Mouse (Mus musculus): ENCODE data around the gene Picalm. TPM values are rescaled to one million over a fixed set of nuclear protein-coding genes. Genes with fewer than 3 reads are reported as not detected.
"Not testable (repeated sequence)": the region's sequence is repeated elsewhere in the genome, so short reads cannot be mapped to it uniquely, and the experiment has no call there.

Picalm gene
- polyA plus RNA-seq, 1 experiment from 2014 or later: 43.6 TPM

DNA sequence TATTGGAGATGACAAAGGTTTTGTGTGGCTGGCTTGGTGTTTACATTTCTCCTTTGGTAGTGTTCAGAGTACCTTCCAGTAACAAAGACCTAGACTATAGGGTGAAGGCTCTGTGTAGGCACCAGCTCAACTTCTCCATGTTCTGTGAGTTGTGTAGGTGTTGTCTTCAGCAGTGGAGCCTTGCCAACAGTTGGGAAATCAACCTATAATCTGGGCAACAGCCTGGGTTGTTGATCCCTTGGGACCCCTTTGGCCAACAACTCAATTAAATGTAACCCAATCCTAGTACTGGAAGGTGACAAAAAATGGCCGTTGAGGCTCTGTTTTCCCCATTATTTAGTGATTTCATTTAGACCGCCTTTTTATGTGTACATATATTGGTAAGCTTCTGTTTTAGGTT, 80.1 kb downstream of the Picalm start:
- H3K4me2 ChIP-seq (ENCODE audit: low read depth, low read length): no peak overlapping the region
- H3K27me3 ChIP-seq (ENCODE audit: control insufficient read depth, insufficient read depth, low read depth, low read length): no peaks in the 10 kb centered on the region
- H3K27ac ChIP-seq (ENCODE audit: low read length): no peak overlapping the region
- peak; percentile 4; the same call in 1 of the 2 replicates for ATAC-seq (ENCODE audit: low read depth)
- H3K9ac ChIP-seq (ENCODE audit: low read depth, low read length): no peak overlapping the region
- no peaks in the 10 kb centered on the region; the same call in none of the 2 replicates for H3K4me1 ChIP-seq (ENCODE audit: control insufficient read depth, low read depth, low read length)
- H3K9me3 ChIP-seq (replicated peaks; ENCODE audit: control insufficient read depth, low read length): no peaks in the 10 kb centered on the region
- WGBS (ENCODE audit: insufficient replicate concordance): 84% methylated on average over 2 of the region's 2 CpGs
- H3K36me3 ChIP-seq (ENCODE audit: control insufficient read depth, insufficient read depth): peaks cover 41% of the 10 kb centered on the region
- H3K4me3 ChIP-seq (ENCODE audit: low read depth, low read length): no peak overlapping the region

DNA sequence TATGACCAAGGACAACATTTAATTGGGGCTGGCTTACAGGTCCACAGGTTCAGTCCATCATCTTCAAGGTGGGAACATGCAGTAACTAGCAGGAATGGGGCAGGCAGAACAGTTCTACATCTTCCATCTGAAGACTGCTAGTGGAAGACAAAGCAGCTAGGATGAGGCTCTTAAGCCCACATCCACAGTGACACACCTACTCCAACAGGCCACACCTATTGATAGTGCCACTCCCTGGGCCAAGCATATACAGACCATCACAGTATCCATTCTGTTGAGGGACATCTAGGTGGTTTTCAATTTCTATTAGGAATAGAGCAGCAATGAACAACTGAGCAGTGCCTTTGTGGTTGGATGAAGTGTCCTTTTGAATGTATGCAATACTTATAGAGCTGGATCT, 80.9 kb downstream of the Picalm start:
- ATAC-seq (ENCODE audit: low read depth): peak; percentile 52
- Histone ChIP-seq H3K4me1 (ENCODE audit: control insufficient read depth, low read depth, low read length) (no peaks in the 10 kb centered on the region; the same call in none of the 2 replicates), H3K9me3 (replicated peaks; ENCODE audit: control insufficient read depth, low read length) (no peaks in the 10 kb centered on the region), H3K27ac (ENCODE audit: low read length) (no peak overlapping the region), H3K4me2 (ENCODE audit: low read depth, low read length) (no peak overlapping the region), H3K27me3 (ENCODE audit: control insufficient read depth, insufficient read depth, low read depth, low read length) (no peaks in the 10 kb centered on the region), H3K36me3 (ENCODE audit: control insufficient read depth, insufficient read depth) (peaks cover 34% of the 10 kb centered on the region), H3K9ac (ENCODE audit: low read depth, low read length) (no peak overlapping the region), H3K4me3 (ENCODE audit: low read depth, low read length) (no peak overlapping the region)

DNA sequence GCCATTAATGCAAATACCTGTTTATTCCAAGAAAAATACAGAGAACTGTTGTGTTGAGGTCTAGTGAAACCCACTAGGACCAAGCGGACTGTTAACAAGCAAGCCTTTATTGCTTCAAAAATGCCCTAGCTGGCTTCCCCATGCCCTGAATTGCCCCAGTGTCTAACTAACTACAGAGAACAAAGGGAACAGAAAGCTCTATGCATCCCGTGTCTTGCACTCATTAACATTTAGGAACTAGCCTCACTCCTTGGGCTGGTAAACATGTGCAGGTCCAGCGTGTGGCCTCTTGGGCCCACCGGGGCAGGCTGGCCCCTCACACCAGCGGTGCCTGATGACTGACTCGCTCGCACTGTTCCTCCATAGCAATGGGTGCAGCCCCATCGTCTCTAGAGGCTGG, 86.5 kb downstream of the Picalm start:
- Histone ChIP-seq H3K9me3 (replicated peaks; ENCODE audit: control insufficient read depth, low read length) (no peaks in the 10 kb centered on the region), H3K27ac (ENCODE audit: low read length) (no peak overlapping the region), H3K27me3 (ENCODE audit: control insufficient read depth, insufficient read depth, low read depth, low read length) (no peaks in the 10 kb centered on the region), H3K4me3 (ENCODE audit: low read depth, low read length) (no peak overlapping the region), H3K36me3 (ENCODE audit: control insufficient read depth, insufficient read depth) (no peaks in the 10 kb centered on the region), H3K9ac (ENCODE audit: low read depth, low read length) (no peak overlapping the region), H3K4me1 (ENCODE audit: control insufficient read depth, low read depth, low read length) (no peaks in the 10 kb centered on the region), H3K4me2 (ENCODE audit: low read depth, low read length) (no peak overlapping the region)
- 65% methylated on average over 8 of the region's 8 CpGs for WGBS (ENCODE audit: insufficient replicate concordance)
- no peak for ATAC-seq (ENCODE audit: low read depth)

DNA sequence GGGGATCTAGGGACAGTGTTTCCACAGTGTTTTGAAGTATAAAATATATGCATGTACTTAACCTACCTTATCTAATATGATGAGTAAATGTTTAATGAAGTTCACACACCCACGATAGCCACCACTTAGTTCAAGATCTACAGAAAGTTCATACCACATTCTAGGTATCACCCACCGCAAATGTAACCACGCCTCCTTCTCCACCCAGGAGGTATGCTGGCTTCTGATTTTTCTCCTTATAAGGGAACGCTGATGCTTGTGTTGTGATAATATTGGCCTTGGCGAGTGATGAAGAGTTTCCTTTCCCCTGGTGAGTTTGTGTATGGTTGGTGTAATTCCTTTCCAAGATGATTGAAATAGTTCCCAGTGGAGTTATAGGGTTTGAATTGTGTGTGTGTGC, 88.1 kb downstream of the Picalm start:
- Histone ChIP-seq H3K27me3 (ENCODE audit: control insufficient read depth, insufficient read depth, low read depth, low read length) (no peaks in the 10 kb centered on the region), H3K27ac (ENCODE audit: low read length) (no peak overlapping the region), H3K9ac (ENCODE audit: low read depth, low read length) (no peak overlapping the region), H3K4me3 (ENCODE audit: low read depth, low read length) (no peak overlapping the region), H3K4me2 (ENCODE audit: low read depth, low read length) (no peak overlapping the region), H3K4me1 (ENCODE audit: control insufficient read depth, low read depth, low read length) (no peaks in the 10 kb centered on the region), H3K9me3 (replicated peaks; ENCODE audit: control insufficient read depth, low read length) (no peaks in the 10 kb centered on the region), H3K36me3 (ENCODE audit: control insufficient read depth, insufficient read depth) (no peaks in the 10 kb centered on the region)
- no peak for ATAC-seq (ENCODE audit: low read depth)
- 49% methylated on average over 5 of the region's 5 CpGs for WGBS (ENCODE audit: insufficient replicate concordance)

DNA sequence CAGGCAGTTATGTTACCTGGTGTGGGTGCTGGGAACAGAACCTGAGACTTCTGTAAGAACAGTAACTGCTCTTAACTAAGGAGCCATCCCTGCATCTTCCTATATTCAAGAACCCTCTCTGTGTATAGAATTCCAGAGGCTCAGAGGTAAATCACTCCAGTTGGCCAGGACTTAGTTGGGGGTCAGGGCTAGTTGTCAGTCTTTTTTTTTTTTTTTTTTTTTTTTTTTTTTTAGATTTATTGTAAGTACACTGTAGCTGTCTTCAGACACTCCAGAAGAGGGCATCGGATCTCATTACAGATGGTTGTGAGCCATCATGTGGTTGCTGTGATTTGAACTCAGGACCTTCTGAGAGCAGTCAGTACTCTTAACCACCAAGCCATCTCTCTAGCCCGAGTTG, 91.5 kb downstream of the Picalm start:
- Histone ChIP-seq H3K4me1 (ENCODE audit: control insufficient read depth, low read depth, low read length) (no peaks in the 10 kb centered on the region), H3K4me2 (ENCODE audit: low read depth, low read length) (no peak overlapping the region), H3K9me3 (replicated peaks; ENCODE audit: control insufficient read depth, low read length) (no peaks in the 10 kb centered on the region), H3K27me3 (ENCODE audit: control insufficient read depth, insufficient read depth, low read depth, low read length) (no peaks in the 10 kb centered on the region), H3K27ac (ENCODE audit: low read length) (no peak overlapping the region), H3K9ac (ENCODE audit: low read depth, low read length) (no peak overlapping the region), H3K4me3 (ENCODE audit: low read depth, low read length) (no peak overlapping the region), H3K36me3 (ENCODE audit: control insufficient read depth, insufficient read depth) (no peaks in the 10 kb centered on the region)
- no peak for ATAC-seq (ENCODE audit: low read depth)
- WGBS (ENCODE audit: insufficient replicate concordance): 38% methylated on average over 2 of the region's 2 CpGs

DNA sequence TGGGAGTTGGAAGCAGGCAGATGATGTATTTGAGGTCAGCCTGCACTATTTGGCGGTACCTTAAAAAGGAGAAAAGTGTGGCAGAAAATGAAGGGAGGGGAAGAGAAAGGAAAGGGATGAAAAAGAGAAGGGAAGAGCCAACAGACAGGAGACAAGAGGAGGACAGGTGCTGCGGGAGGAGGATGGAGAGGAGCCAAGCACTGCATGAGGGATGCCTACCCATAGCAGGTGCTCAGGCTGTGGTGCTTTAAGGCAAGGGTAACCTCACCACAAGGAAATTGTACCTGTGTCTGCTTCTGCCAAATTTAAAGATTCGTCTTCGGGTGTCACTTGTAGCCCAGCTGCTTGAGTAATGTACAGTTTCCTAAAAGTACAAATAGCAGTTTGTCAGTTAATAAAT, 98.1 kb downstream of the Picalm start:
- Histone ChIP-seq H3K4me2 (ENCODE audit: low read depth, low read length) (no peak overlapping the region), H3K4me3 (ENCODE audit: low read depth, low read length) (no peak overlapping the region), H3K4me1 (ENCODE audit: control insufficient read depth, low read depth, low read length) (no peaks in the 10 kb centered on the region), H3K36me3 (ENCODE audit: control insufficient read depth, insufficient read depth) (no peaks in the 10 kb centered on the region), H3K27ac (ENCODE audit: low read length) (no peak overlapping the region), H3K9ac (ENCODE audit: low read depth, low read length) (no peak overlapping the region), H3K27me3 (ENCODE audit: control insufficient read depth, insufficient read depth, low read depth, low read length) (no peaks in the 10 kb centered on the region), H3K9me3 (replicated peaks; ENCODE audit: control insufficient read depth, low read length) (no peaks in the 10 kb centered on the region)
- 62% methylated on average over 4 of the region's 4 CpGs for WGBS (ENCODE audit: insufficient replicate concordance)
- no peak for ATAC-seq (ENCODE audit: low read depth)

DNA sequence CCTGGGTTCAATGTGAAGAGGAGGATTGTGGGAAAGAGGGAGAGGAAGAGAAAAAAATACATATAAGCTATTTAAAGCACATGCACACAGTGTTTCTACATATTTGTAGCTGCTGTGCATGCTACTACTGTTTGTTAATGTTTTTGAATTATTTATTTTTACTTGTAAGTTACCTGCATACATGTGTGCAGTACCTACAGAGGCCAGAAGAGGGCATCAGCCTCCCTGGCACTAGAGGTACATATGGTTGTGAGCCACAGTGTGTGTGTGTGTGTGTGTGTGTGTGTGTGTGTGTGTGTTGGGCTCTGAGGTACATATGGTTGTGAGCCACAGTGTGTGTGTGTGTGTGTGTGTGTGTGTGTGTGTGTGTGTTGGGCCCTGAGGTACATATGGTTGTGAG, 98.9 kb downstream of the Picalm start:
- not testable (repeated sequence) for H3K27ac ChIP-seq (ENCODE audit: low read length); H3K36me3 ChIP-seq (ENCODE audit: control insufficient read depth, insufficient read depth); H3K9me3 ChIP-seq (replicated peaks; ENCODE audit: control insufficient read depth, low read length); H3K4me1 ChIP-seq (ENCODE audit: control insufficient read depth, low read depth, low read length); H3K9ac ChIP-seq (ENCODE audit: low read depth, low read length); H3K4me2 ChIP-seq (ENCODE audit: low read depth, low read length); ATAC-seq (ENCODE audit: low read depth); H3K27me3 ChIP-seq (ENCODE audit: control insufficient read depth, insufficient read depth, low read depth, low read length); H3K4me3 ChIP-seq (ENCODE audit: low read depth, low read length)

DNA sequence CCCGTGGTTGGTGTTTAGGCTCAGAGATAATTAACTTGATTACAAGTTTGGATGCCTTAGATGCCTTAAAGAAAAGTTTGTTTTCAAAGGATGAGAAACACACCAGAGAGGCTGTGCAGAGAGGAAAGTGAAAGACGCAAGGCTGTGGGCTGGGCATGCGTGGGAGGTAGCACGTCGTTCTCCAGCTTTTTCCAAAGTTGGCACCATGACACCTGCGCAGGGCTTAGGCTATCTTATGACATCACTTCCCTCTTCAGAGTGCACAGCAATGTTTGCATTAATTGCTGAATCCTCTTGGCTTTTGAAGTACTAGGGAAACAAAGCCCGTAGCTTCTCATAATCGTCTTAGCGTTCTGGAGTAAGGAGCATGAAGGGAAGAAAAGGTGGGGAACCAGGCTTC, 101.4 kb downstream of the Picalm start:
- Histone ChIP-seq H3K4me2 (ENCODE audit: low read depth, low read length) (no peak overlapping the region), H3K9ac (ENCODE audit: low read depth, low read length) (no peak overlapping the region), H3K27me3 (ENCODE audit: control insufficient read depth, insufficient read depth, low read depth, low read length) (no peaks in the 10 kb centered on the region), H3K4me1 (ENCODE audit: control insufficient read depth, low read depth, low read length) (no peaks in the 10 kb centered on the region), H3K4me3 (ENCODE audit: low read depth, low read length) (no peak overlapping the region), H3K36me3 (ENCODE audit: control insufficient read depth, insufficient read depth) (no peaks in the 10 kb centered on the region), H3K9me3 (replicated peaks; ENCODE audit: control insufficient read depth, low read length) (no peaks in the 10 kb centered on the region), H3K27ac (ENCODE audit: low read length) (no peak overlapping the region)
- ATAC-seq (ENCODE audit: low read depth): no peak
- WGBS (ENCODE audit: insufficient replicate concordance): 72% methylated on average over 9 of the region's 9 CpGs

DNA sequence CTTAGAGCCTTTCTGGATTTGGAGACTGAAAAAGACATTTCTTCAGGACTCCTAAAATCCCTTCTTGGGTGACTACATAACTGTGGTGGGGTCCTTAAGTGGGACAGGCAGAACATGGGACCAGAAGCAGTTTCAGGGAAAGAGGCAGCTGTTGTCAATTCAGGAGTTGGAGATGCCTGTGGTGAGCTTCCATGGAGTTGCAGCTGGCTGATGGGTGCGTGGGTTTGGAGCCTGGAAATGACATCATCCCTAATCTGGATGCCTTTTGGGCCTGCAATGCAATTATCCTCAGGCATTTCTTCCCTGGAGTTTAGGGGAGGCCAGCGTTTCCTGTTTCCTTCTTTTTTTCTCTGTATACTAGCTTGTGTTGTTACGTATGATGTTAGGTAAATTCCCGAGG, 103.9 kb downstream of the Picalm start:
- no peak overlapping the region for H3K4me2 ChIP-seq (ENCODE audit: low read depth, low read length)
- H3K27me3 ChIP-seq (ENCODE audit: control insufficient read depth, insufficient read depth, low read depth, low read length): no peaks in the 10 kb centered on the region
- no peak overlapping the region for H3K27ac ChIP-seq (ENCODE audit: low read length)
- H3K4me1 ChIP-seq (ENCODE audit: control insufficient read depth, low read depth, low read length): no peaks in the 10 kb centered on the region
- H3K9me3 ChIP-seq (replicated peaks; ENCODE audit: control insufficient read depth, low read length): no peaks in the 10 kb centered on the region
- H3K9ac ChIP-seq (ENCODE audit: low read depth, low read length): no peak overlapping the region
- H3K36me3 ChIP-seq (ENCODE audit: control insufficient read depth, insufficient read depth): no peaks in the 10 kb centered on the region
- H3K4me3 ChIP-seq (ENCODE audit: low read depth, low read length): no peak overlapping the region
- WGBS (ENCODE audit: insufficient replicate concordance): 42% methylated on average over 4 of the region's 4 CpGs
- ATAC-seq (ENCODE audit: low read depth): no peak

Measured in liver, embryonic 16.5 days (tissue).